Mouse (Mus musculus): Measurements from ENCODE around the gene Rhbg. TPM values are rescaled to one million over a fixed set of nuclear protein-coding genes. Genes with fewer than 3 reads are reported as not detected.

Rhbg gene
- total RNA-seq, 4 experiments from 2014 or later, result not detected

- no peak for DNase-seq (ENCODE audit: low spot score in 2 of 2)
Observed at GRCm38 (mm10) chr3:88209306-88209705, 45.2 kb downstream of the Rhbg start.

- no peak for DNase-seq (ENCODE audit: low spot score in 2 of 2)
Observed at GRCm38 (mm10) chr3:88208226-88208720, 46.2 kb downstream of the Rhbg start.

GRCm38 (mm10) chr3:88207451-88208100 lies 46.9 kb downstream of the Rhbg start:
- no peak for DNase-seq (ENCODE audit: low spot score in 2 of 2)

GRCm38 (mm10) chr3:88206901-88207371 lies 47.6 kb downstream of the Rhbg start:
- no peak for DNase-seq (ENCODE audit: low spot score in 2 of 2)

GRCm38 (mm10) chr3:88206500-88206899 lies 48.0 kb downstream of the Rhbg start:
- no peak for DNase-seq (ENCODE audit: low spot score in 2 of 2)

GRCm38 (mm10) chr3:88205563-88206491 lies 48.7 kb downstream of the Rhbg start:
- DNase-seq (ENCODE audit: low spot score in 2 of 2), result no peak

- no peak for DNase-seq (ENCODE audit: low spot score in 2 of 2)
Observed at GRCm38 (mm10) chr3:88205176-88205562, 49.3 kb downstream of the Rhbg start.

GRCm38 (mm10) chr3:88204751-88205150 lies 49.8 kb downstream of the Rhbg start:
- no peak for DNase-seq (ENCODE audit: low spot score in 2 of 2)

- DNase-seq (ENCODE audit: low spot score in 2 of 2), result no peak
Observed at GRCm38 (mm10) chr3:88203999-88204700, 50.4 kb downstream of the Rhbg start.

- DNase-seq (ENCODE audit: low spot score in 2 of 2), result no peak
Observed at GRCm38 (mm10) chr3:88203456-88203855, 51.1 kb downstream of the Rhbg start.

- DNase-seq (ENCODE audit: low spot score in 2 of 2), result no peak
Observed at GRCm38 (mm10) chr3:88202986-88203385, 51.5 kb downstream of the Rhbg start.

- DNase-seq (ENCODE audit: low spot score in 2 of 2), result no peak
Observed at GRCm38 (mm10) chr3:88201640-88202039, 52.9 kb downstream of the Rhbg start.

- no peak for DNase-seq (ENCODE audit: low spot score in 2 of 2)
Observed at GRCm38 (mm10) chr3:88200972-88201330, 53.6 kb downstream of the Rhbg start.

GRCm38 (mm10) chr3:88200161-88200971 lies 54.1 kb downstream of the Rhbg start:
- DNase-seq (ENCODE audit: low spot score in 2 of 2), result no peak

GRCm38 (mm10) chr3:88199541-88200110 lies 54.9 kb downstream of the Rhbg start:
- DNase-seq (ENCODE audit: low spot score in 2 of 2), result no peak

GRCm38 (mm10) chr3:88198505-88199020 lies 55.9 kb downstream of the Rhbg start:
- no peak for DNase-seq (ENCODE audit: low spot score in 2 of 2)

- DNase-seq (ENCODE audit: low spot score in 2 of 2), result no peak
Observed at GRCm38 (mm10) chr3:88197741-88198504, 56.6 kb downstream of the Rhbg start.

Data from gastrocnemius, adult 8-10 months (tissue).